Mouse (Mus musculus) mouse trophoblast stem cell (cell line): ENCODE measurements around the gene Arhgap31.

ENCODE experiments used
- in situ Hi-C, 2 experiments: fragments of 300-500 bp; cut with MseI, MboI; formaldehyde crosslinking; loops; 2 replicates in 1 of 2; 3 replicates in 1 of 2; pipeline ENCODE4 v1.15.1; 2025

Gene Arhgap31

DNA sequence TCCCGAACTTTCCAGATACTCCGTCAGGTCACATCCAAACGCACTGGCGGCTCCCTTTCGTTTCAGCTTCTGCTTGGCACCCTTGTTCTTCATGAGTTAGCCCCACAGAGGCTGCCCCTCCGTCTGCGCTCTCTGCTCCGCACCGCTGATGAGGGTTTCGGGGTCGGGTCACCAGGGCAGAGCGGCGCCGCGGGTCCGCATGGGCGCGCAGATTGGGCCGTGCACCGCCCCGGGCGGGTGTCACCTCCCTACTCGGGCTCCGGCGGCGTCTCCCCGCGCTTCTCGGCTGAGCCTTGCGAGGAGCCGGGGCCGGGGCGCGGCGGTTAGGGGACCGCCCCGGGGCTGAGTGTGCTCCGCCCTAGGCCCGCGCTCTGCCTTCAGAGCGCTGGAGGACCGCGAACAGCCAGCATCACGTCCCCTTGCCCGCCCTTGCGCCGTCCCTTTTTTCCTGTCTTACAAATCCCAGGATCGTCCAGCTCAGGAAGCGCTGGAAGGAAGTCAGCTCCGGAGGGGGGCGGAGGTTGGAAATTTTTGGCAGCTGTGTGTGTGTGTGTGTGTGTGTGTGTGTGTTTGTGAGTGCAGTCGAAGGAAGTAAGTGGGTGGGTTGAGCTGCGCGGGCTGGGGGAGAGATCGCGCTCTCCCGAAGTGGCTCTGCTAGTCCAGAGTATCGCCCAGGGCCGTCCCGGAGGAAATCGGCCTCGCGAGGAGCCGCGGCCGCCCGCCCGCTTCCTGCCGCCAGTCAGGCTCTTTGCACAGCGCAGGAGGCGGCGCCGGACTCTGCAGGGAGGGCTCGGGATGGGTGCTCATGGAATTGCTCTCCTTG lies at the start of gene Arhgap31:
Arhgap31 (minus strand) TSS at position 694 of the 823 bp plus-strand sequence.
- in situ Hi-C loops, result no loop called here

DNA sequence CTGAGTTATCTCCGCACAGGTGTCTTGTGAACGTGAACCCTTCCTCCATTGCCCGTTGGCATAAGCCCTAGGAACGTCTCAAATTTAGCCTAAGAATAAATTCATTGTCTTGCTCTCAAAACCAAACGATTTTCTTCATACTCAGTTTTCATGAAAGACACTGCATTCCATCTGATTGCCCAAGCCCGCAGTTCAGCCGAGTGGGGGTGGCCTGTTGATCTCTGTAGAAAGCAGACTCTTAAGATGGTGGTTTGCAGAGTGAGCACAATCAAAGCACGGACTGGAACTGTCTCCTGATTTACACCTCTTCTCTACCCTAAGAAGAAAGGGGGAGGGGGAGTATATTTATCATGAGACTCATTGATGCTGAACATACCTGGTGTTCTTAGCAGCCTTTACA lies 49.3 kb upstream of the Arhgap31 start:
- in situ Hi-C loops, result no loop called here

DNA sequence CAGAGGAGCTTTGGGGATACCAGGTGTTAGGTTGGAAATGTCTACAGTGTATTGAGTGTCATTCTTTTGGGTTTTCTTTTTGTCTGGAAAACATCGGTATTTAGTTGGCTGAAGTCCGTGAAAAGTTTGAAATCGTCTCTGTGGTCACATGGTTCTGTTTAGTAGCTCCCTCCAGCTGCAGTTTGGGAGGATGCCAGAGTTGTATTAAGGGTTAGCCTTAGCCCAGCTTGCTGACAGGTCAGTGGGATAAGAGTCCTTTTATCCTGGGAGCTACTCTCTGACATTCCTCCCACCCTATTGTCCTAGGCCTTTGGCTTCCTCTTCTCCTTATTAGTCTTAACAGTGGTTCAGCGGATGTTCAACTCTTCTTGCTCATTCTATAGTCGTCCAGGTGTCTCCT lies 48.9 kb upstream of the Arhgap31 start:
- in situ Hi-C loops, result no loop called here

DNA sequence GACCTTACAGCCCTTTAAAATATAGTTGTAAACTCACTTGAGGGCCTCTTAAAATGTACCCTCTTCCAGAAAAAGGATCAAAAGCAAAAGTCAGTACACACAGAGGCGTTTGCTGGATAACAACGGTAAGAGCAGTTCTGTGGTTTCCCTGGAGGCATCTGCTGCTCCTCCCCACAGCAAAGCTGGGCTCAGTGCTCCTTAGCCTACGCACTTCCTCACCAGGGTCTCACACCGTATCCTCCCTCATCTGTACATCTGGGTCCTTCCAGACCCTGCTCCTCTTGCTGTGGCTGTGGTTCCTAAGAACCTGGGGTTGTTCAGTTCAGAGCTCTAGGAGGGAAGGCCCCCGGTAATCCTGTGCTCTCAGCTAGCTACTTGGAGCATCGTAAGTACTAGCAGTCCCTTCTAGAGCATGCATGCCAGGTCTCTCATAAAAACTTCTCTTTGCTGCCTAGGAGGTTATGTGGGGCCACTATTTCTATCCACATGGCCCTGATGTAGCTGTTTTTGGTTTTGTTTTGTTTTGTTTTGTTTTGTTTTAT lies 47.8 kb upstream of the Arhgap31 start:
- in situ Hi-C loops, result no loop called here

DNA sequence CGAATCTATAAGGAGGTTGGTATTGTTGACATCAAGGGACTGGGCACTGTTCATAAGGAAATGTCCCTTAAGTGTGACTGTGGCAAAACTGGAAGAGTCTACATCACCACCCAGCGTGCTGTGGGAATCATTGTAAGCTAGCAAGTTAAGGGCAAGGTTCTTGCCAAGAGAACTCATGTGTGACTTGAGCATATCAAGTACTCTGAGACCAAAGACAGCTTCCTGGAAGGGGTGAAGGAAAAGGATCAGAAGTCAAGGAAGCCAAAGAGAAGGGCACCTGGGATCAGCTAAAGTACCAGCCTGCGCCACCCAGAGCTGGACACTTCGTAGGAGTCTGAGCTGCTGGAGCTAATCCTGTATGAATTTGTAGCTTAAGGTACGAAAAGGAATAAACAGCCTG lies 47.2 kb upstream of the Arhgap31 start:
- in situ Hi-C loops, result no loop called here

DNA sequence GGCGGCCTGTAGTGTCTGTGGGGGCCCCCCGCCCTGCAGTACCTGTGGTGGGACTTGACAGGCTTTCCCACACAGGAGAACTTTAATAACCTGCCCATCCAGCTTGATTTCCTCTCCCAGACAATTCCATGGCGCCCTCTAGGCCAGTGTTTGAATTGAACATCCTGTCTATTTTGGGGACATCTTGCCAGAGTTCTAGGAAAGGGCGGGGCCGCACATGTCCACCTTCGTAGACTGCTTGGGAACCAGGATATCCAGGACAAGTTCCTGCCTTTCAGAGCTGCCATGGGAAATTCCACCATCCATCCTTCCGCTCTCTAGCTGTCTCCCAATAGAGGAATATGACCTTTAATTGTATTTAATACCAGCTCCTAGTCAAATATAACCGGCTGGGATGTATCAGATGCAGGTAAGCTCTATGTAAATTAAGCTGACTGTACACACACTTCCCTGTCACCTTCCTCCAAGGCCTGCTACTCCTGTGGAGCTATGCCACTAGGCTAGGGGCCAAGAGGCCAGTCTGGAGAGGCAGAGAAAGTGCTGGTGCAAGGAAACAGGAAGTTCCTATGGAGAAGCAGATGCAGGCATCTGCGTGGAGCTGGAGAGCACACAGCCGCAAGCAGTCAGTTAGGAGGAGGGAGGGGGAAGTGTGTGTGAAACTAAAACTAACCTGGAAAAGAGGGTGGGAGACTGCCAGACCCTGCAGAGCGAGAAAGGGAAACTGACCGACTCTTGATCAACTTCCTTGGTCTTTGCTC lies 45.2 kb upstream of the Arhgap31 start:
- in situ Hi-C loops, result no loop called here

DNA sequence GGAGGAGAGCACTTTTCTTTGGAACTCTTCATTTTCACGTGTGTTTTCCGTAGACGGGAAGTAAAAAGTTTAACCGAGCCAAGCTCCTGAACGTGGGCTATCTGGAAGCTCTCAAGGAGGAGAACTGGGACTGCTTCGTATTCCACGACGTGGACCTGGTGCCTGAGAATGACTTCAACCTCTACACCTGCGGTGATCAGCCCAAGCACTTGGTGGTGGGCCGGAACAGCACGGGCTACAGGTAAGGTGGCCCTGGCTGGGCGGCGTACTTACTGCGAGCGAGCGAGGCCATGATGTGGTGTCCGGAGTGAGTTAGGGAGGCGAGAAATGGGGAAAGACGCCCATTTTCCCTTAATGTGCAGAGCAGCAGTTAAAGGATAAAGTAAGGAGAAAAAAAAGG lies 44.6 kb upstream of the Arhgap31 start:
- in situ Hi-C loops, result no loop called here

DNA sequence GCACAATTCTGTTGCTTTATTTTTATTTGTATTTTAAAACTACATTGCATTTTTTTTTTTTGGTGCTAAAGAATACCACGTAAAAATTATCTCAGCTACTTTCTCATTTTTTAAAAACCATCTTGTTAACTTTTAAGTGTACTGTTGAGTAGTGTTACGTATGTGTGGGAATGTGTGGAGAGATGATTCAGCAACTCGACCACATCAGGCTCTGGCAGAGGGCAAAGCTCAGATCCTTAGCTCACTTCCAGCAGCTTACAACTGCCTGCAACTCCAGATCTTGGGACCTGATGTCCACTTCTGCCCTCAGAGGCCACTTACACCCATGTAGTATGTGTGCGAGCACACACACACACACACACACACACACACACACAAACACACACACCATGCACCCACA lies 43.5 kb upstream of the Arhgap31 start:
- in situ Hi-C loops, result no loop called here

DNA sequence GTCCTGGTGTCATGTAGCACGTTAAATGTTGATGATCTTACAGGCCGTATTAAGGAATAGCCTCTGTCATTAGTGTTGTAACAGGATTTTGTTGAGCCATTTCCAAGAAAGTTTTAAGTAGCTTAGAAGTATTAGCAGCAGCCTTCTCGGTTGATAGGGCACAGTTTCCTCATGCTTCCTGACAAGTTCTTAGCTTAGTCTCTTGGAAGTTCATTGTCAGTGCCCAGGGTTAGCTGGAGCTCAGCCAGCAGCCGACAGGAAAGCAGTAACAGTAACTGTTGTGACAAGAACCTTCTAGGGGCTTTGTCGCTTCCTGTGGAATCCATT lies 43.1 kb upstream of the Arhgap31 start:
- in situ Hi-C loops, result no loop called here

DNA sequence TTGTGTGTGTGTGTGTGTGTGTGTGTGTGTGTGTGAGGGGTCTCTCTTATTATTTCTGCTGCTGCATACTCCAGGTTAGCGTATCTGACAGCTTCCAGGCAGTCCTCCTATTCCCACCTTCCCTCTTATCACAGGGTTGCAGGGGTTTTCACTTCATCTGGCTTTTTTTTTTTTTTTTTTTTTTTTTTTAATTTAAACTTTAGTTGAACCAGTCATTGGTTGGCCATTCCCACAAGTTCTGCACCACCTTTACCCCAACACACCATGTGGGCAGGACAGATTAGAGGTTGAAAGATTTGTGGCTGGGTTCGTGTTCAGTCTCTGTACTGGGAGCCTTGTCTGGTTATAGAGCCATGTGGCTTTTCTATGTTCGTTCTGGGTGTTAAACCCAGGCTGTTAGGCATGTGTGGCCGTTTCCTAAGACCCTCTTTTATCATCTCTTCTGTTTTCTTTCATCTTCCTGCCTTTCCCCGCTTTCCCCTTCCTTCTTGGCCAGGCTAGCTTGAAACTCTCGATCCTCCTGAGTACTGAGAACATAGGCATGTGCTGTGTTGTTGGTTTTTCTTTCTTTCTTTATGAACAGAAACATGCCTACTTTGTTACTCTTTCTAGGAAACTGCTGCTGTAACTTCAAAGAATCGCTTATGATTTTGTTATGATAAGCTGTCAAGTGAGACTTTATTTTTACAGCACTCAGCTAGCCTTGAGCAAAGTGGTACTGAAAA lies 42.5 kb upstream of the Arhgap31 start:
- in situ Hi-C loops, result no loop called here

DNA sequence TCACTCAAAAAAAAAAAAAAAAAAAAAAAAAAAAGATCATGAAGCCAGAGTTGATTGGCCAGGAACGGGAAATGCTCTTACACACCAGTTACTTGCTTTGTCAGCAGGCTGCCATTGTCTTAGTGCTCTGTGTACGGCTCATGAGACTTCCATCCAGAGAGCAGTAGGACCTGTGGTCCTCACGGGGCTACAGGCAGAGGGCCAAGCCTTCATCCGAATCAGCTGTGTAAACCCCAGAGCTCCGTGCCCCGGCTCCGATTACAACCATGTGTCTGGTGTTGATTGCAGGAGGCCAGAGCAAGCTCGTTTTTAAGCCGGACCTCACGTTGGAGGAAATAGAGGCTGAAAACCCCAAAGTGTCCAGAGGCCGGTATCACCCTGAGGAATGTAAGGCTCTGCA lies 40.6 kb upstream of the Arhgap31 start:
- in situ Hi-C loops, result no loop called here

DNA sequence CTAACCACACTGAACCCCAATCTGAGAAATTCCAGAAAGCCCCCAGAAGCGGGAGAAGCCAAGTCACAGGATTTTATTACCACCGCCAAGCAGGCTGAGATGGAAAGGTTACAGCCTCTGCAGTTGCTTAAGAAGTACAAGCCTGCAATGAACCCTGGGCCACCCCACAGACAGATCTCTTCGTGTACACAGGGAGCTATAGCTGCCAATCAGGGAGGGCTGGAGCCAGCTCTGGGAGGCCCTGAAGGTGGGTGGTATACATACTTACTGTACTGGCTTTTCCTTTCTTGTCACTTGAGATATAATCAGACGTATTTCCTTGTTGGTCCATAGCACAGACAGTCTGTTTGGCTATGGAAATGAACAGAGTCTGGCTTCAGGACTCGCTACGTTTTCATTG lies 37.7 kb upstream of the Arhgap31 start:
- in situ Hi-C loops, result no loop called here

DNA sequence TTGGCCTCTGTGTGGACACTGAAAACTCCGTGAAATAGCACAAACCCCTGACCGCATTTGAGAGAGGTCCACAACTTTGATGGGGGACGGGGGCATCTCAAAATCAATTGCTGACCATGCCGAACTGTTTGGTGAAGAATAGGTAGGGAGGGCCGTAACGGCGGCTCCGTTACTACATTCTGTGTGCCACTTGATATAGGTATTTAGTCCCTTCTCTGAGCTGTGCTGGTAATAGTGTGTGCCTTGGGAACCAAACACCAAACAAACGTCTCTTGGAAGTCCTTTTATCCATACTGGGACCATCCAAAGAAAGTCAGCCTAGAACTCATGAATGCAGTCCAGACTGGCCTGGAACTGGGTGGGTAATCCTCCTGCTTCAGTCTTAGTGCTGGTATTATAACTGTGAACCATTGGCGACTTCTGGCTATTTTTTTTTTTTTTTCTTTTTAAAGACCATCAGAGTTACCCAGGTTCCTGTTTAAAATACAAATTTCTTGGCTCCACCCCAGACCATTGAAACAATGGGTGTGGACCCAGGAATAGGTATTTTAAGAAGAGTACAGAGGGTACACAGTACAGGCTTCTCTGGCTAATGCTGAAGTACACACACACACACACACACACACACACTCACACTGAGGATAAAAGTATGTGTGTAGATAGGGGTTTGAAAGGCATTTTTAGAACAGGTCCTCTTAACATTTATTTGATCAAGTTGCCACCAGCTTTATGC lies 31.0 kb upstream of the Arhgap31 start:
- in situ Hi-C loops, result no loop called here

DNA sequence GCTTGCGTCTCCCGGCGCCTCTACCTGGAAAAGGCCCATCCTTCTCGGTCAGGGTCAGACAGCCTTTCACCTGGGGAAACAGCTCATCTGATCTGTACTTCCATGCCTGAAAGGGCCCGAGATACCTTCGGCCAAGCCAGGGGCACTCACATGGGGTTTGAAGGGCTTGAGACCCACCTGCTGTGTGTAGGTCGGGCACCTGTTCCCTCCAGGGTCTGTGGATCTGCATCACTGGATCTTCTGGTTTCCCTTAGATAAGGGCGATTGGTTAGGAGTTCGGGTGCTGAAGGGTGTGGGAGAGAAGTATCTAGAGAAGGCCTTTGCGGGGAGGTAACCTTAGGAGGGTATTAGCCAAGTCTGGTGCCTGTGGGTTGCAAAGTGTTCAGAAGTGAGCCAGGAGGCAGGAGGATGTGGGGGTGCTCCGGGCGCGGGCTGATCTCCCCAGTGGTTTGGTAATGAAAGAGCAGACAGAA lies 29.6 kb upstream of the Arhgap31 start:
- in situ Hi-C loops, result no loop called here

DNA sequence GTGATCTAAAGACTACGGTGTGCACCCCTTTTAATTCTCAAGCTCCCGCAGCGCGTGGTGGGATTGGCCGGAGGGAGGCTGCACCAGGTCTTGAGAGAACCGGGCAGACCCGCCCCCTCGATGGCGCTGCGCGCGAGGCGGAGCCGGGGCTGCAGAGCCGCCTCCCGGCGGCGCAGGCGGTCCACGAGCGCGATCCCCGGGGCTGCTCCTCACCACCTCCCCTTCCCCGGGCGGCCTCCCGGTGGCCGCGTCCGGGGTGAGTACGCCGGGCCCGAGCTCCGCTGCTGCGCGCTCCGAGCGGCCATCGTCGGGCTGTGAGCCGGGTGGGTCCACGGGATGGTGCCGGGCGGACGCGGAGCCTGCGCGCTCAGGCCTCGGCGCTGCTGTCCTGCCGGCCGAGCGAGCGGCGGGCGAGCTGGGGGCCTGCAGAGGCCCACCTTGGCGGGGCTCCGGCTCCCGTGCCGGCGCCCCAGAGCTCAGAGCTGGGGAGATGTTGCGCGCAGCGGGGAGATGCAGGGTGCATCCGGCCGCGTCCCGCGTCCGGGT lies 29.1 kb upstream of the Arhgap31 start, which contains the start of gene B4galt4:
B4galt4 (plus strand) TSS at position 152 of the 546 bp plus-strand sequence.
- in situ Hi-C loops, result no loop called here

DNA sequence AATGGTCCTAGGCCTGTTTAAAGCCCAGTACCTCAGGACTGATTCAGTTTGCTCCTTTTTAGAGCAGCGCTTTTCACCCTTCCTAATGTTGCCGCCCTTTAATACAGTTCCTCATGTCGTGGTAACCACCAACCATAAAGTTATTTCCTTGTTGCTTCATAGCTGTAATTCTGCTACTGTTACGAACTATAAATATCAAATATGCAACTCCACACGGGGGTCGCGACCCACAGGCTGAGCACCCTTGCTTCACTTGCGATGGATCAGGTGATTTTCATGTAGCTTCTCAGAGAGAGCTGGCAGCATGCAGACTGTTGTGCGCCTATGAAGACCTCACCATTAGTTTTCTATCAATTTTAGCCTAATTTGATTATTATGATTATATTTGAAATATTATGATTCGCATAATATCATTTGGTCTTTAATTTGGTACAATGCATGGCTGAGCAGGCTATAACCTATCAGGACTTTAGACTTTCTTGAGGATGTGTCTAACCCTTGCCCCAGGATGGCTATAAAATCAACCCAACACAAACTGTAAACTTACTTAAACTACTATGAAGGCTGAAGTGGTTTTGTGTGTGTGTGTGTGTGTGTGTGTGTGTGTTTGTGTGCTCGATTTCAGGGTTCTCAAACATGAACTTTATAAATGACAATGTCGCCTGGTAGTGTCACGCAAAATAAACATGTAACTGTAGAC lies 28.3 kb upstream of the Arhgap31 start:
- in situ Hi-C loops, result no loop called here

DNA sequence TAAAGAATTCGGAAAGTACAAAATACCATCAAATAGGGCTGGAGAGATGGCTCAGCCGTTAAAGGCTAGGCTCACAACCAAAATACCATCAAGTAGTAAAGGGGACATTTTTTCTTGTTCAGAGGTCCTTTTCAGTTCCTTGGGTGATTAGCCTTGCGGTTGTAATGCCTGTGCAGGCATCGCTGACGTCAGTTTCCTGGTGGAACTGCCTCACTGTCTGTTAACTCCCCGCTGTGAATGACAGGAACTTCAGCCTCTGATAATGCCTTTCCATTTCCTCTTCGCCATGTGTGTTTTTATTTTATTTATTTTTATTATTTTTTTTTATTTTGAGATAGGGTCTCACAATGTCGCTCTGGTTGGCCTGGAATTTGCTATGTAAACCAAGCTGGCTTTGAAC lies 17.8 kb upstream of the Arhgap31 start:
- in situ Hi-C loops, result no loop called here

DNA sequence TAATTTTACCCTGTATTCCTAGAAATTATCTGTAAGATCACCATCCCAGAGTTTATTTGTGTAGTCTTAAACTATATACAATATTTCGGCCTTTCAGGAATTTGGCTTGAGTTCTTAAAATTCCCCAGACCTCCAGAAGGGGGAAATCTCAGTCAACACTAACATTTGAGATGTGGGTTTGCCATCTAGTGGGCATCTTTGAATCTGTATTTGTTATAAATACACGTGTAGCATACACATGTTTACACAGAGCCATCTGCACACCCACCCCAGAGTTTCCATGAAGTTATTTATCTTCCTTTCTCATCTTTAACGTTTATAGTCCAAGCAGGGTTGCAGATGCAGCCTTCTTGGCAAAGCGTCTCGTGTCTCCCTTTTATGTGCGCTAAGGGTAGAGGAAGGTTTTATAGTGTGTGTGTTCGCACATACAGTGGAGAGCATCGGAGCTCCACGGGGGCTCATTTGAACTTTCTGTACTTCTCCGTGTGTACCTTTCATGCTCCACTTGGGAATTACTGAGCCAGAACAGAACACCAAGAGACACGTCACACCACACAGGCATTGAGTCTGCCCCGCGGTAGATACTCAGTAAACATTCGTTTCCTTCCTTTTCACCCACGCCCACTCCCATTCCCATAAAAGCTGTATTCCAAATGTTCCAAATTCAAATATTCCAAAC lies 16.7 kb upstream of the Arhgap31 start:
- in situ Hi-C loops, result no loop called here

DNA sequence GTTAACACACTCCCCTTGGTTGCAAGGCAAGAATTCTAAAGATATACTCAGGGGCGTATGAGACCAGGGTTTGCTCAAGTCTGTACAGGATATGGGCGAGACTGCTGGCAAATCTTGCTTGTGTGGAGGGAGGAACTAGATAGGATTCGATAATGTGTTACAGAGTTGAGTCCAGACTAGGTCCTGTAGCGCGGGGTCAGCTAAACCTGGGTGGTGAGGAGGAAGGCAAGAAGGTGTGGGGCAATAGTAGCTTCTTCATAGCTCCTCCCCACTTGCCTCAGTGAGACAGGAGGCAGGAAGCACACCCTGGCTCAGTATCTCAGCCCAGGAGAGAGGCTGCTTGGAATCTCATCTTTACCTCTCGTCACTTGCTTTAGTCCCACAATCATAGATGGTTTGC lies 16.1 kb upstream of the Arhgap31 start:
- in situ Hi-C loops, result no loop called here

DNA sequence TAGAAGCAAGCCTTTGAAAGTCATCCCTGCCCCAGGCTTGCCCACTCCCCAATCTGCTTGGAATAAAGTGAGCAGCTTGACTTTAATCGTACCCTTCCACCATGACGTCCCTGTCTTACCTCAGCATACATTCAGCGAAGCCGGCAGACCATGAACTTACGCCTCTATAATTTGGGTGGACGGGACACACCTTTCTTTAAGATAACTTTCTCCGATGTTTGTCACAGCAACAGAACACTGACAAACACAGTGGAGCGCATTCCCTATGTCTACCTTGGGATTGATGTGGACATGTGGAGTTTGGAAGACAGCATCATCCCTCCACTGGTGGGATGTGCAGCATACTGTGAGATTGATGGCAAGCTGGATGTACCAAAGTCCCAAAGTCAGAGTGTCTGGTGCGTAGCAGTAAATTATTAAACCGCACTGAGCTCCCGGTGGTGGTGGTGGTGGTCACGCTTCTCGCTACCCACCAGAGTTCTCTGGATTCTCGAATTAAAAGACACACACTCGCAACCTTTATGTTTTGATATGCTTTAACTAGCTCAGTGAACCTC lies 15.6 kb upstream of the Arhgap31 start:
- in situ Hi-C loops, result no loop called here
